Mouse (Mus musculus) kidney, postnatal 4 days (tissue): Measurements from ENCODE around the gene Plekhh3.

Experiments used
- DNase-seq, 2 experiments: peaks; one replicate each; pipeline ENCODE4 v3.0.0; 2021; ENCODE audit warnings: mixed read lengths in 2 of 2

Plekhh3 gene

GRCm38 (mm10) chr11:101186526-101187247 lies 15.5 kb upstream of the Plekhh3 start:
- DNase-seq: no peak

- DNase-seq: no peak
Measured at GRCm38 (mm10) chr11:101185441-101185840, 14.3 kb upstream of the Plekhh3 start.

- DNase-seq: no peak
Measured at GRCm38 (mm10) chr11:101184984-101185383, 13.8 kb upstream of the Plekhh3 start.

- DNase-seq: peak; percentile 59 to 61
Measured at GRCm38 (mm10) chr11:101182771-101183517, 11.8 kb upstream of the Plekhh3 start.

- no peak for DNase-seq
Measured at GRCm38 (mm10) chr11:101181961-101182360, 10.8 kb upstream of the Plekhh3 start.

GRCm38 (mm10) chr11:101180846-101181740 lies 9.9 kb upstream of the Plekhh3 start:
- peak; percentile 88 to 89 for DNase-seq

GRCm38 (mm10) chr11:101180261-101180660 lies 9.1 kb upstream of the Plekhh3 start:
- DNase-seq: no peak

GRCm38 (mm10) chr11:101179306-101179705 lies 8.2 kb upstream of the Plekhh3 start:
- no peak for DNase-seq

- no peak for DNase-seq
Measured at GRCm38 (mm10) chr11:101178061-101179058, 7.2 kb upstream of the Plekhh3 start.

GRCm38 (mm10) chr11:101176933-101177773 lies 6.0 kb upstream of the Plekhh3 start:
- peak; percentile 79 to 82 for DNase-seq

- peak; percentile 72 to 79 for DNase-seq
Measured at GRCm38 (mm10) chr11:101176117-101176691, 5.1 kb upstream of the Plekhh3 start.

GRCm38 (mm10) chr11:101175636-101176116 lies 4.5 kb upstream of the Plekhh3 start:
- no peak for DNase-seq

GRCm38 (mm10) chr11:101174851-101175628 lies 3.9 kb upstream of the Plekhh3 start, which contains the start of gene Ccr10:
Gene Ccr10, minus strand, starts transcription at chr11:101175443.
- peak in 1 of 2 experiments; percentile 52 for DNase-seq

- DNase-seq: no peak
Measured at GRCm38 (mm10) chr11:101174389-101174745, 3.2 kb upstream of the Plekhh3 start.

- DNase-seq: peak; percentile 86 to 91
Measured at GRCm38 (mm10) chr11:101173631-101174388, 2.7 kb upstream of the Plekhh3 start.

GRCm38 (mm10) chr11:101173112-101173511 lies 2.0 kb upstream of the Plekhh3 start:
- DNase-seq: peak; percentile 73 to 81

GRCm38 (mm10) chr11:101172434-101172815 lies 1.3 kb upstream of the Plekhh3 start:
- no peak for DNase-seq

- DNase-seq: peak; percentile 82 to 88
Measured at GRCm38 (mm10) chr11:101171721-101172433, 726 bp upstream of the Plekhh3 start.
